Mouse (Mus musculus): ENCODE measurements around the gene Shbg.
"Not testable (repeated sequence)": the region's sequence is repeated elsewhere in the genome, so short reads cannot be mapped to it uniquely, and the experiment has no call there.

Gene Shbg

GRCm38 (mm10) chr11:69629802-69630201 is 12.1 kb upstream of the Shbg start:
- DNase-seq (ENCODE audit: low spot score), result no peak

- peak; percentile 69 for DNase-seq (ENCODE audit: low spot score)
Observed at GRCm38 (mm10) chr11:69628286-69628685, 10.6 kb upstream of the Shbg start.

- not testable (repeated sequence) for DNase-seq (ENCODE audit: low spot score)
Observed at GRCm38 (mm10) chr11:69624339-69624738, 6.6 kb upstream of the Shbg start.

- DNase-seq (ENCODE audit: low spot score), result no peak
Observed at GRCm38 (mm10) chr11:69623006-69623405, 5.3 kb upstream of the Shbg start.

- DNase-seq (ENCODE audit: low spot score), result no peak
Observed at GRCm38 (mm10) chr11:69622406-69622805, 4.7 kb upstream of the Shbg start.

GRCm38 (mm10) chr11:69621571-69622268 is 4.0 kb upstream of the Shbg start, which contains the start of gene Sat2:
Gene Sat2 (plus strand): TSS chr11:69622024.
- DNase-seq (ENCODE audit: low spot score), result no peak

- no peak for DNase-seq (ENCODE audit: low spot score)
Observed at GRCm38 (mm10) chr11:69620394-69621081, 2.8 kb upstream of the Shbg start.

GRCm38 (mm10) chr11:69616781-69617180 is 924 bp downstream of the Shbg start:
- no peak for DNase-seq (ENCODE audit: low spot score)

GRCm38 (mm10) chr11:69614257-69614588 is 3.5 kb downstream of the Shbg start:
- DNase-seq (ENCODE audit: low spot score), result not testable (repeated sequence)

GRCm38 (mm10) chr11:69613553-69614256 is 4.0 kb downstream of the Shbg start:
- DNase-seq (ENCODE audit: low spot score), result peak; percentile 61

GRCm38 (mm10) chr11:69610899-69611298 is 6.8 kb downstream of the Shbg start:
- DNase-seq (ENCODE audit: low spot score), result no peak

- DNase-seq (ENCODE audit: low spot score), result no peak
Observed at GRCm38 (mm10) chr11:69609416-69609815, 8.3 kb downstream of the Shbg start.

GRCm38 (mm10) chr11:69608525-69608924 is 9.2 kb downstream of the Shbg start:
- no peak for DNase-seq (ENCODE audit: low spot score)

- no peak for DNase-seq (ENCODE audit: low spot score)
Observed at GRCm38 (mm10) chr11:69606832-69607231, 10.9 kb downstream of the Shbg start.

- DNase-seq (ENCODE audit: low spot score), result no peak
Observed at GRCm38 (mm10) chr11:69606491-69606795, 11.3 kb downstream of the Shbg start.

- no peak for DNase-seq (ENCODE audit: low spot score)
Observed at GRCm38 (mm10) chr11:69605726-69606490, 11.8 kb downstream of the Shbg start, which contains the start of gene Atp1b2. Gene Atp1b2 (minus strand): TSS chr11:69605942.

- DNase-seq (ENCODE audit: low spot score), result no peak
Observed at GRCm38 (mm10) chr11:69604795-69605664, 12.7 kb downstream of the Shbg start.

- no peak for DNase-seq (ENCODE audit: low spot score)
Observed at GRCm38 (mm10) chr11:69604347-69604746, 13.4 kb downstream of the Shbg start.

GRCm38 (mm10) chr11:69603516-69603915 is 14.2 kb downstream of the Shbg start:
- no peak for DNase-seq (ENCODE audit: low spot score)

GRCm38 (mm10) chr11:69601768-69602167 is 15.9 kb downstream of the Shbg start:
- no peak for DNase-seq (ENCODE audit: low spot score)

- peak; percentile 57 for DNase-seq (ENCODE audit: low spot score)
Observed at GRCm38 (mm10) chr11:69600098-69600497, 17.6 kb downstream of the Shbg start.

Data from left cerebral cortex, adult 11 months (tissue).